Mouse (Mus musculus) hindbrain, embryonic 14.5 days (tissue): ENCODE results near the gene Osbpl11. TPM values are rescaled to one million over a fixed set of nuclear protein-coding genes. Genes with fewer than 3 reads are reported as not detected.

Experiments used
- ATAC-seq: fragments of 200-750 bp; cut with Nextera tagmentation; 2 replicates; pipeline ENCODE4 v1.8.0; 2017; ENCODE audit warnings: moderate number of reproducible peaks, mild to moderate bottlenecking, moderate TSS enrichment, moderate library complexity; ENCODE audit not compliant: low FRiP score
- DNase-seq: peaks from one replicate; pipeline ENCODE4 v3.0.0-alpha.2; 2015; ENCODE audit warnings: low spot score
- H3K27ac ChIP-seq: fragments of 300-500 bp; sonication (generic); 2 replicates; pipeline ENCODE4 v1.5.1; 2014; ENCODE audit warnings: mild to moderate bottlenecking, moderate library complexity
- H3K27me3 ChIP-seq: fragments of 300-500 bp; sonication (generic); 2 replicates; pipeline ENCODE4 v1.6.1; 2014; ENCODE audit warnings: mild to moderate bottlenecking, low read length, mixed read lengths; ENCODE audit not compliant: control insufficient read depth, insufficient read depth
- H3K36me3 ChIP-seq: fragments of 300-500 bp; sonication (generic); replicated peaks from 2 replicates; pipeline ENCODE4 v1.6.1; 2014; ENCODE audit not compliant: control insufficient read depth, insufficient read depth
- H3K4me1 ChIP-seq: fragments of 300-500 bp; sonication (generic); replicated peaks from 2 replicates; pipeline ENCODE4 v1.6.1; 2014; ENCODE audit warnings: antibody characterized with exemption, low read length, mixed read lengths; ENCODE audit not compliant: control insufficient read depth, insufficient read depth
- H3K4me2 ChIP-seq: fragments of 300-500 bp; sonication (generic); replicated peaks from 2 replicates; pipeline ENCODE4 v1.6.1; 2014; ENCODE audit warnings: mild to moderate bottlenecking, moderate library complexity
- H3K4me3 ChIP-seq: fragments of 300-500 bp; sonication (generic); replicated peaks from 2 replicates; pipeline ENCODE4 v1.5.1; 2014; ENCODE audit warnings: mild to moderate bottlenecking, low read length
- H3K9ac ChIP-seq: fragments of 300-500 bp; sonication (generic); 2 replicates; pipeline ENCODE4 v1.6.1; 2014
- H3K9me3 ChIP-seq: fragments of 300-500 bp; sonication (generic); 2 replicates; pipeline ENCODE4 v1.6.1; 2016; ENCODE audit warnings: low read length; ENCODE audit not compliant: control insufficient read depth
- whole genome bisulfite sequencing: fragments of 180-500 bp; shearing (Covaris S2); extraction: QIAGEN DNeasy Blood & Tissue Kit; methylation state at CpG from one replicate; pipeline ENCODE4 v1.1.7; 2014; 5-methylcytosine and 5-hydroxymethylcytosine counted together
- polyA plus RNA-seq: library from polyadenylated mRNA; unstranded; fragments of >200 nt; fragmentation: Nextera tagmentation; extraction: Ambion mirVana; gene quantifications from 2 replicates; pipeline ENCODE4 v1.2.1, GENCODE M21; 2014

The Osbpl11 gene
- polyA plus RNA-seq, 1 experiment from 2014 or later, result 18.0 TPM

DNA sequence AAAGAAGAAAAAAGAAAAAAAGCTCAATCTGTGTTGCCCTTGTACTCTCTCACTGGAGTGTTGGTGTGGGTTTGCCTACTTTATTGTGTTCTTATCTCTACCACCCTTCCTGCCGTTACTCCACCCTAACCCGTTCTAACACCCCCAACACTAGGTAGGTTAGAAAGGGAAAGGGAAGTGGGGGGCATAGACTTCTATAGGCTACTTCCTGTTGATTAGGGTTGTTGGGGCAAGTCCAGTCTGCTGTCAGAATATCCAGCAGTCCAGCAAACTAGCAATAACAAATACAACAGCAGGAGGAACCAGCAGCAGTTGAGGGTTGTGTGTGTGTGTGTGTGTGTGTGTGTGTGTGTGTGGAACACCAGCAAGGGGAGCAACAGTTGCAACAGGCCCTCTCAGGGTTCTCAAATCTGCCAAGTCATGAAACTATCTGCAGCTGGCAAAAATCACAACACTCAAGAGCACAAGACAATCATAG lies 76.8 kb downstream of the Osbpl11 start:
- Histone ChIP-seq H3K4me2 (no peak overlapping the region), H3K4me1 (no peaks in the 10 kb centered on the region), H3K27ac (no peak overlapping the region), H3K9ac (no peak overlapping the region), H3K27me3 (no peaks in the 10 kb centered on the region), H3K36me3 (peaks cover 27% of the 10 kb centered on the region), H3K9me3 (no peaks in the 10 kb centered on the region), H3K4me3 (no peak overlapping the region)
- 81% methylated on average over 2 of the region's 2 CpGs for WGBS
- no peak for DNase-seq
- ATAC-seq, result no peak

DNA sequence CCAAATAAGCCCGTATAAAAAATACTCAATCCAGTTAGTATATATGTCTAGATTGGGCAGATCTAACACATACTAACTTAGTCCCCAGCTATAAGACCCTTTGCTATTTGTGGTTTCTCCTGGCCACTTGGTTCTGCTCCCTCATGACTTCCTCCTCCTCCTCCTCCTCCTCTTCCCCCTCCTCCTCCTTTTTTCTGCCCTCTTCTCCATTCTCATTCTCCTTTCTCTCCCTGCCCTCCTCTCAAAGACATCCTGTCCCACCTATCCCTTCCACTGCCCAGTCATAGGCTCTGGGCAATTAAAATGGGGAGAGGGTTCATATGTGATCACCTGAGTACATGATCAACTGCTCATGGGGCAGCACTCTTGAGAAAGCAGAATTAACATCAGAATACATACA lies 77.2 kb downstream of the Osbpl11 start:
- Histone ChIP-seq H3K4me2 (no peak overlapping the region), H3K27me3 (no peaks in the 10 kb centered on the region), H3K27ac (no peak overlapping the region), H3K36me3 (peaks cover 32% of the 10 kb centered on the region), H3K4me1 (no peaks in the 10 kb centered on the region), H3K4me3 (no peak overlapping the region), H3K9me3 (no peaks in the 10 kb centered on the region), H3K9ac (no peak overlapping the region)
- ATAC-seq (no peak), DNase-seq (no peak)
- WGBS, result 93% methylated on average over 1 of the region's 1 CpGs

DNA sequence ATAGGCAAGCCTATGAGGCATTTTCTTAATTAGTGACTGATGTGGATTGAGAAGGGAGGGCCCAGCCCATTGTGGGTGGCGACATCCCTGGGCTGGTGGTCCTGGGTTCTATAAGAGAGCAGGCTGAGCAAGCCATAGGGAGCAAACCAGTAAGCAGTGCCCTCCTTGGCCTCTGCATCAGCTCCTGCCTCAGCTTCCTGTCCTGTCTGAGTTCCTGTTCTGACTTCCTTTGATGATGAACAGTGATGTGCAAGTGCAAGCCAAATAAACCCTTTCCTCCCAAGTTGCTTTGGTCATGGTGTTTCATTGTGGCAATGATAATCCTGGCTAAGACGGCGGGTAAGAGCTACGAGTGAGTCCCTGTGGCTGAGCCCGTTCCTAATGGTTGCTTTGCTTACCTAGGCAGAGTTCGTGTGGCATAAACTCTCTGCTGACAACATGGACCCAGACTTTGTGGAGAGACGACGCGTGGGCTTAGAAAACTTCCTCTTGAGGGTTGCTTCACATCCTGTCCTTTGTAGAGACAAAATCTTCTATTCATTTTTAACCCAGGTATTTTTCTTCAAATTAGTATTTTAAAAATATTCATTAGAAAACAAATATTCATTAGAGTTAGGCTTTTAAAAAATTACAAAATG lies 82.9 kb downstream of the Osbpl11 start:
- Histone ChIP-seq H3K9me3 (no peaks in the 10 kb centered on the region), H3K4me2 (no peak overlapping the region), H3K9ac (no peak overlapping the region), H3K27ac (no peak overlapping the region), H3K4me1 (no peaks in the 10 kb centered on the region), H3K27me3 (no peaks in the 10 kb centered on the region), H3K36me3 (peaks cover 75% of the 10 kb centered on the region), H3K4me3 (no peak overlapping the region)
- ATAC-seq (no peak), DNase-seq (no peak)
- 93% methylated on average over 9 of the region's 9 CpGs for WGBS

DNA sequence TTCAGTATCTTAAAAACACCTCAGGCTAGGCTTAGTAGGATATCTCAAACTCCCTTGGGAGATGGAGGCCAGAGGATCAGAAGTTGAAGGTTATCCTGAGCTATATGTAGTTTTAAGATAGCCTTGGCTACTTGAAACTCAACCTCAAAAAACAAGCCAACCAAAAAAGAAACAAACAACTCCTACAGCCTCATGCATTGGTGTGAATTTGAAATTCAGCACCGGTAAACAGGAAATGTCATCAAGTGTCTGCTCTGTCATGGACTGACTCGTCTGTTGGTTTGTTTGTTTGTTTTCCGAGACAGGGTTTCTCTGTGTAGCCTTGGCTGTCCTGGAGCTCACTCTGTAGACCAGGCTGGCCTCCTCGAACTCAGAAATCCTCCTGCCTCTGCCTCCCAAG lies 87.0 kb downstream of the Osbpl11 start:
- Histone ChIP-seq H3K27me3 (no peaks in the 10 kb centered on the region), H3K9me3 (no peaks in the 10 kb centered on the region), H3K9ac (no peak overlapping the region), H3K36me3 (peaks cover 74% of the 10 kb centered on the region), H3K27ac (no peak overlapping the region), H3K4me2 (no peak overlapping the region), H3K4me3 (no peak overlapping the region), H3K4me1 (no peaks in the 10 kb centered on the region)
- no peak for DNase-seq
- ATAC-seq, result no peak
- WGBS, result 98% methylated on average over 4 of the region's 4 CpGs

DNA sequence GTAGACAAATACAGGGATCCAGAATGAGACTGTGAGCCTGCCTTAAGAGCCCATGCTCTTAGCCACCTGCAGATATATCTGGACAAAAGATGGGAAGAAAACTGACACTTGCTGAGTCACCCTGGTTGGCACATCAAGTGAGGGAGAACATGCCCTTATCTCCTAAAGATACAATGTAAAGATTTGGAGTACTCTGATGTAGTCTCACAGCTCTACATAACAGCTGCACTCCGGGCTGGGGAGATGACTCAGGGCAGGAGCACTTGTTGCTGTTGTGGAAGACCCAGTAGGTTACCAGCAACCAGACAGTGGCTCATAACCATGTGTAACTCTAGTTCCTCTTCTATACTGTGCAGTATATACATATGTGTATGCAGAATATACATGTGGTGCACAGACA lies 98.2 kb downstream of the Osbpl11 start:
- H3K9ac ChIP-seq, result no peak overlapping the region
- DNase-seq (no peak), ATAC-seq (no peak)
- H3K4me1 ChIP-seq, result no peaks in the 10 kb centered on the region
- H3K27me3 ChIP-seq, result no peaks in the 10 kb centered on the region
- 100% methylated on average over 1 of the region's 1 CpGs for WGBS
- no peak overlapping the region for H3K4me2 ChIP-seq
- peaks cover 84% of the 10 kb centered on the region for H3K36me3 ChIP-seq
- no peak overlapping the region for H3K27ac ChIP-seq
- H3K4me3 ChIP-seq, result no peak overlapping the region
- no peaks in the 10 kb centered on the region for H3K9me3 ChIP-seq

DNA sequence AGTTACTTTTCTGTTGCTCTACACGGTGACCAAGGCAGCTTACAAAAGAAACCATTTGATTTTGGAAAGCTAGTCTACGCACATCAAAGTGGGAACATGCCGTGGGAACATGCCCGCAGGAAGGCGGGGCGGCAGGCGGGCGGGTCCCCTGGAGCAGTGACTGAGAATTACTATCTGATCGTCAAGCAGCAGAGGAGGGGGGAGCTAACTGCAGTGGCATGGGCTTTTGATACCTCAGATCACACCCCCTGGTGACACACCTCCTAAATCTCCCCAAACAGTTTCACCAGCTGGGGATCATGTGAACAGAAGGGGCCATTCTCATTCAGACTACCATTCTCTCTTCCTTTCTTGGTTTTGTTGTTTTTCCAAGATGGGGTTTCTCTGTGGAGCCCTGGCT lies 103.7 kb downstream of the Osbpl11 start:
- Histone ChIP-seq H3K4me2 (no peak overlapping the region), H3K36me3 (peaks cover 87% of the 10 kb centered on the region), H3K27ac (no peak overlapping the region), H3K4me1 (no peaks in the 10 kb centered on the region), H3K4me3 (no peak overlapping the region), H3K9ac (no peak overlapping the region), H3K9me3 (peaks cover 5% of the 10 kb centered on the region; the same call in 1 of the 2 replicates), H3K27me3 (no peaks in the 10 kb centered on the region)
- 87% methylated on average over 9 of the region's 9 CpGs for WGBS
- DNase-seq (no peak), ATAC-seq (no peak)

DNA sequence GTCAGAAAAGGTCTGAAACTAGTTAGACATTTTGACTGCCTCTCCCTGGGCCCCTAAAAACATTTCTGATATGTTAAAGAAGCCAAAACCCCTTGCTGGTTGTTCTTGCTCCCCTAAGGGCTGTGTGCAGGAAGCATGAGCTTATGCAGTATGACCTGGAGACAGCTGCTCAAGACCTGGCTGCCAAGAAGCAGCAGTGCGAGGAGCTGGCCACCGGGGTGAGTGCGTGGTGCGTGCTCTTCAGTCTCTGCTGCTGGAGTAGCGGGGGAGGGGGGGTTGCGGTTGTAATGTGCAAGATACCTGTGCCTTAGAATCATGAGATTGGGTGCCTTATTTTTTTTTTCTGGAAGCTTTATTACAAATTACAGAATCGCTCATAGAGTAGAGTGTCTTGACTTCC lies 105.1 kb downstream of the Osbpl11 start:
- no peak overlapping the region for H3K4me2 ChIP-seq
- no peaks in the 10 kb centered on the region for H3K4me1 ChIP-seq
- 84% methylated on average over 7 of the region's 7 CpGs for WGBS
- H3K9me3 ChIP-seq, result peaks cover 5% of the 10 kb centered on the region; the same call in 1 of the 2 replicates
- no peak overlapping the region for H3K9ac ChIP-seq
- H3K36me3 ChIP-seq, result peaks cover 95% of the 10 kb centered on the region
- no peak overlapping the region for H3K4me3 ChIP-seq
- DNase-seq, result no peak
- ATAC-seq, result no peak
- no peak overlapping the region for H3K27ac ChIP-seq
- no peaks in the 10 kb centered on the region for H3K27me3 ChIP-seq

DNA sequence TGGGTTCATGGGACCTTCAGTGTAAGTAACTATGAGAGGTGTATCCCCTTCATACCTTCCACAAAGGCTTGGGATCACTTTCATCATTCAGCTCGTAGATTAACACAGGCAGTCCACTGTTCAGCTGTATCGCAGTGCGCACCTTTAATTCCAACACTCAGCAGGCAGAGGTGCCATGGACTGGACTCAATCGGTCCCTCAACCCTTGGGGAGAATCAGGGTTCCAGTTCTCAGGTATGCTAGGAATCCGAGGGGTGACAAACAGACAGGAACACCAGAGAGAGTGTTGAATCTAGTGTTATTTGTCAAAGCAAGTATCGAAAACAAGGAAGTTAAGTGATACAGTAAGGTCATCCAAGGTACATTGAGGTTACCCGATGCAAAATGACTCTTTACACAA lies 107.4 kb downstream of the Osbpl11 start:
- no peaks in the 10 kb centered on the region for H3K4me1 ChIP-seq
- H3K4me2 ChIP-seq, result no peak overlapping the region
- no peak overlapping the region for H3K9ac ChIP-seq
- no peak overlapping the region for H3K27ac ChIP-seq
- WGBS, result 97% methylated on average over 7 of the region's 7 CpGs
- H3K36me3 ChIP-seq, result peaks cover 96% of the 10 kb centered on the region
- no peaks in the 10 kb centered on the region for H3K27me3 ChIP-seq
- H3K9me3 ChIP-seq, result peaks cover 5% of the 10 kb centered on the region; the same call in 1 of the 2 replicates
- no peak overlapping the region for H3K4me3 ChIP-seq
- no peak for ATAC-seq
- no peak for DNase-seq
